Mouse (Mus musculus) hindbrain, embryonic 14.5 days (tissue): ENCODE data around the gene Rem1. TPM values are rescaled to one million over a fixed set of nuclear protein-coding genes. Genes with fewer than 3 reads are reported as not detected.

Experiments
- ATAC-seq: fragments of 200-750 bp; cut with Nextera tagmentation; 2 replicates; pipeline ENCODE4 v1.8.0; 2017; ENCODE audit warnings: moderate number of reproducible peaks, mild to moderate bottlenecking, moderate TSS enrichment, moderate library complexity; ENCODE audit not compliant: low FRiP score
- DNase-seq: peaks from one replicate; pipeline ENCODE4 v3.0.0-alpha.2; 2015; ENCODE audit warnings: low spot score
- H3K27ac ChIP-seq: fragments of 300-500 bp; sonication (generic); 2 replicates; pipeline ENCODE4 v1.5.1; 2014; ENCODE audit warnings: mild to moderate bottlenecking, moderate library complexity
- H3K27me3 ChIP-seq: fragments of 300-500 bp; sonication (generic); 2 replicates; pipeline ENCODE4 v1.6.1; 2014; ENCODE audit warnings: mild to moderate bottlenecking, low read length, mixed read lengths; ENCODE audit not compliant: control insufficient read depth, insufficient read depth
- H3K36me3 ChIP-seq: fragments of 300-500 bp; sonication (generic); replicated peaks from 2 replicates; pipeline ENCODE4 v1.6.1; 2014; ENCODE audit not compliant: control insufficient read depth, insufficient read depth
- H3K4me1 ChIP-seq: fragments of 300-500 bp; sonication (generic); replicated peaks from 2 replicates; pipeline ENCODE4 v1.6.1; 2014; ENCODE audit warnings: antibody characterized with exemption, low read length, mixed read lengths; ENCODE audit not compliant: control insufficient read depth, insufficient read depth
- H3K4me2 ChIP-seq: fragments of 300-500 bp; sonication (generic); replicated peaks from 2 replicates; pipeline ENCODE4 v1.6.1; 2014; ENCODE audit warnings: mild to moderate bottlenecking, moderate library complexity
- H3K4me3 ChIP-seq: fragments of 300-500 bp; sonication (generic); replicated peaks from 2 replicates; pipeline ENCODE4 v1.5.1; 2014; ENCODE audit warnings: mild to moderate bottlenecking, low read length
- H3K9ac ChIP-seq: fragments of 300-500 bp; sonication (generic); 2 replicates; pipeline ENCODE4 v1.6.1; 2014
- H3K9me3 ChIP-seq: fragments of 300-500 bp; sonication (generic); 2 replicates; pipeline ENCODE4 v1.6.1; 2016; ENCODE audit warnings: low read length; ENCODE audit not compliant: control insufficient read depth
- WGBS: fragments of 180-500 bp; shearing (Covaris S2); extraction: QIAGEN DNeasy Blood & Tissue Kit; methylation state at CpG from one replicate; pipeline ENCODE4 v1.1.7; 2014; 5-methylcytosine and 5-hydroxymethylcytosine counted together
- polyA plus RNA-seq: library from polyadenylated mRNA; unstranded; fragments of >200 nt; fragmentation: Nextera tagmentation; extraction: Ambion mirVana; gene quantifications from 2 replicates; pipeline ENCODE4 v1.2.1, GENCODE M21; 2014

Gene Rem1
- polyA plus RNA-seq, result 0.33 and 0.87 TPM in 2 replicates

DNA sequence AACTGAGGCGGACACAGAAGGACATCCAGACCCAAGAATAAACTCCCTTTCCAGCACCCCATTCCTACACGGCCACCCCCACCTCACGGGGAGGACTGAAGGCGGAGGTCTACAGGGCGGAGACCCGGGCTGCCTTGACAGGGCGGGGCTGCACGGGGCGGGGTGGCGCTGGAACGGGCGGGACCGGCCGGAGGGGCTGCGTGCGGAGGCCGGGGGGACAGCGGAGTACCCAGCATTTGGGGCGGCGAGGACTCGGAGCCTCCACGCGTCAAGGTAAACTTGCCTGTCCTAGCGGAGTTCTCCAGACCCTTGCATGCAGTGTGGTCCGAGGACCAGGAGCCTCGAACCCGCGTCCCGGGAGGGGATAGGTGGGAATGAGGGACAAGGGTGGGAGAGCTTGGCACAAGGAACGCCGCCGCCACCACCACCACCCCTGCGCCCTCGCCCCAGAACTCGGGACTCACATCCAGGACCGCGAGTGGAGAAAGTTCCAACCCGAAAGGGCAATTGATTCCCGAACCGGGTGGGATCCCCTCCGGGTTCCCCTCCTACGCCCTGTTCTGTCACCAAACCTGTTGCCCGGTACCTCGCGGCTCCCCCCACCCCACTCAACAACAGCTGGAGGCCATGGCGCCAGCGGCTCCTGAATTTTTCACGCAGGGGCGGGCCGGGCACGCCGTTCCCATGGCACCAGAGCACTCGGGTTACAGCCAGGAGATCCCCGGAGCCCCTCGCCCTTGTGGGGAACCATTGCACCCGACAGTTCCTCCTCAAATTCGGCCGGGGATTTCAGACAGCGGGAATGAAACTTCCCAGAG lies at the start of gene Rem1:
Gene Rem1, plus strand, starts transcription at position 178 of the 818 bp plus-strand sequence.
- H3K4me3 ChIP-seq, result peak within 1 kb of the TSS; percentile 16
- peaks cover 4% of the 10 kb centered on the region for H3K4me1 ChIP-seq
- peak within 1 kb of the TSS; percentile 51 for H3K4me2 ChIP-seq
- no peaks in the 10 kb centered on the region for H3K9me3 ChIP-seq
- no peak within 1 kb of the TSS for H3K9ac ChIP-seq
- no peaks in the 10 kb centered on the region for H3K36me3 ChIP-seq
- 2% methylated on average over 57 of the region's 59 CpGs for WGBS
- no peak within 1 kb of the TSS for H3K27ac ChIP-seq
- DNase-seq, result no peak
- no peak for ATAC-seq
- peaks cover 34% of the 10 kb centered on the region for H3K27me3 ChIP-seq

DNA sequence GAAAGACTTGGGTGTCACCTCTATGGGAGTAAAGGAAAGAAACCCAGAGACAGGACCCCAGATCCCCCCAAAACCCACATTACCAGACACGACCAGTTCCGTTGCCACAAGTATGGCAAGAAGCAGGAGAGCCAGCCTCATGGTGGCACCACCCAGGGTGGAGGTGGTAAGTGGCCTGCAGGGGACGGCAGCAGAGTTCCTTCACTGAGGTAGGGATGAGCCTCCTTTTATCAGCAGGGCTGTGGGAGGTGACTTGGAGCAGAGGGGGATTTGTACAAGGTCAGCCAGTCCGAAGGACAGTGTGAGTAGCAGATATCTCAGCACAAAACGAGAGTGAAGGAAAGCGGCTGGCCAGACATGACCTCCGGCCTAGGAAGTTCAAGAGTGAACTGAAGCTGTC lies 46.6 kb upstream of the Rem1 start, which contains the start of gene Defb19:
Gene Defb19, minus strand, starts transcription at position 206 of the 400 bp plus-strand sequence.
- DNase-seq (no peak), ATAC-seq (no peak)
- Histone ChIP-seq H3K4me3 (no peak within 1 kb of the TSS), H3K36me3 (no peaks in the 10 kb centered on the region), H3K4me1 (no peaks in the 10 kb centered on the region), H3K4me2 (no peak within 1 kb of the TSS), H3K9me3 (no peaks in the 10 kb centered on the region), H3K27ac (no peak within 1 kb of the TSS), H3K9ac (no peak within 1 kb of the TSS), H3K27me3 (no peaks in the 10 kb centered on the region)
- WGBS, result 72% methylated on average over 7 of the region's 7 CpGs

DNA sequence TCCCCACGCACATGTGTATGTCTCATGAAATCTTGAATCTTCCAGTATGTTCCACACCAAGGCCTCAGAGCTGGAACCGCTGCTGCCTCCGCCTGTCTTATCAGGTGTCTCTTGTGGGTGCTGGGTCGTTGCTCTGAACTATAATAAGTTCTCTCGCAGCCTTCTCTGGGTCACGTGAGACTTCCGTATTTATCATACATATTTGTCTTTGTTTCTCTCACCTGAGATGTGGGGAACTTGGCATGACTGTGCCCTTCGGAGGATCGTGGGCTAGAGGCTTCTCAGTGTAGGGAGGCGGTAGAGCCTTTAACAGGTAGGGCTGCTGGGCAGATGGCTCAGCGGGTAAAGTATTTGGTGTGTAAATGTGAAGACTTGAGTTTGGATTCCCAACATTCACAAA lies 46.1 kb upstream of the Rem1 start:
- WGBS, result 92% methylated on average over 11 of the region's 11 CpGs
- Histone ChIP-seq H3K9me3 (no peaks in the 10 kb centered on the region), H3K9ac (no peak overlapping the region), H3K36me3 (no peaks in the 10 kb centered on the region), H3K4me3 (no peak overlapping the region), H3K27ac (no peak overlapping the region), H3K4me1 (no peaks in the 10 kb centered on the region), H3K4me2 (no peak overlapping the region), H3K27me3 (no peaks in the 10 kb centered on the region)
- DNase-seq, result no peak
- no peak for ATAC-seq

DNA sequence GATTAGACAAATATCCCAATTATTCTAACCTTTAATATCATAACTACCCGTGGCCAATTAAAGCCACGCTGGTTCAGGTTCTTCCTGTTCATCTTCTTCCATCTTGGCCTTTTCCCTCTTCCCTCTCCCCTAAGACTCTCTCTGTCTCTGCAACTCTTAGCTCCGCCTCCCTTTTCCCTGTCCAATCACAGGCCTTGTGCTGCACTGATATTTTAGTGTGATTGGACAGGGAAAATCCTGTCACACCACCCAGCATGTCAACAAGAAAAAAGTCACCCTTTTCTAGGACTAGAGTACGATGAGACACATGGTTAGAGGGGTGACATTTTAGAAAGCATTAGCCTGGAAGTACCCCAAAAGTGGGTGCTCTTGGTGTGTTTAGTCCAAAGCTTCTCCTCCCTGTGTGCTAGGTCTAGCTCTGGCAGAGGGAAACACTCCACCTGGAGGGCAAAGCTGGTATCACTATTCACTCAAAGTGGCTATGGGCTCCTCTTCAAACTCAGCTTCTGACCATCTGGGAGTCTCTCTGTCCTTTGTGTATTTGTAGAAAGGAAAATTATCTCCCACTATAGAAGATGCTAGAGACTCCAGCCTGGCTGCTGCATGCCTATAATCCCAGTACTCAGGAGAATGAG lies 39.7 kb upstream of the Rem1 start:
- no peak for DNase-seq
- WGBS, result 72% methylated on average over 4 of the region's 4 CpGs

DNA sequence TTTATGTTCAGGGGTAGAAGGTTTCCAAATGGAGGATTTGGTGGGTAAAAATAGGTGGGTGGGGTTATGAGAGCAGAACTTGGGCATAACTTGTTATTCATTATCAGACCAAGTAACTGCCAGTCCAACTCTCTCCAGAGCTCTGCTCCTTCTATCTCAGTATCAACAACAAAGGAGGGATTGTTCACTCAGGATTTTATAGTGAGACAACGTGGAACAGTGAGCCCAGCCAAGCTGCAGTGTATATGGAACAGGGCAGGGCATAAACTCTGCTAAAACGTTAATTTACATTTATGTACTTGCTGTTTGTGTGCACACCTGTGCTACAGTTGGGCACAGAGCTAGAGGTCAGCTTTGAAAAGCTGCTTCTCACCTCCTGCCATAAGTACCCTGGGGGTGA lies 38.3 kb upstream of the Rem1 start:
- Histone ChIP-seq H3K4me2 (no peak overlapping the region), H3K27ac (no peak overlapping the region), H3K9me3 (no peaks in the 10 kb centered on the region), H3K9ac (no peak overlapping the region), H3K27me3 (no peaks in the 10 kb centered on the region), H3K4me3 (no peak overlapping the region), H3K36me3 (no peaks in the 10 kb centered on the region), H3K4me1 (no peaks in the 10 kb centered on the region)
- WGBS, result 55% methylated on average over 2 of the region's 2 CpGs
- no peak for DNase-seq
- ATAC-seq, result no peak

More for the DNA sequence above, 39.7 kb upstream of the Rem1 start:
- Histone ChIP-seq H3K27me3 (no peaks in the 10 kb centered on the region), H3K9me3 (no peaks in the 10 kb centered on the region), H3K4me3 (no peak overlapping the region), H3K4me1 (no peaks in the 10 kb centered on the region), H3K4me2 (no peak overlapping the region), H3K9ac (no peak overlapping the region), H3K27ac (no peak overlapping the region), H3K36me3 (no peaks in the 10 kb centered on the region)
- ATAC-seq, result no peak

DNA sequence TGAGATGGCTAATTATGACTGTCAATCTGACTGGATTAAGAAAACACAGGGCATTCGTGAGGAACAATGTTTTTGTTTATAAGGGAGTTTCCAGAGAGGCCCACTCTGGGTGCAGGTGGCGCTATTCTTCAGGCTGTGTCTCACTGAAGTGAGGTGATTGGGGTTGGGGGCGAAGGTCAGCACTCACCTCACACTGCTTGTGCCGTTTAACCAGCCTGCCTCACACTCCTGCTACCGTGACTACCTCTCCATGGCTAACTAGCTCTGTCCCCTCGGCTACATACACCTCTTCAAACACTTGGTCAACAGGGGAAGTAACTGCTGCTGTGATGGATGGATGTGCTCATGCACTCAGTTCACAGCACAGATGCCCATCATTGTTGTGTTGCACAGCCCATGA lies 37.7 kb upstream of the Rem1 start:
- ATAC-seq, result no peak
- H3K4me1 ChIP-seq, result no peaks in the 10 kb centered on the region
- no peaks in the 10 kb centered on the region for H3K27me3 ChIP-seq
- no peaks in the 10 kb centered on the region for H3K9me3 ChIP-seq
- H3K9ac ChIP-seq, result no peak overlapping the region
- no peak overlapping the region for H3K4me2 ChIP-seq
- H3K27ac ChIP-seq, result no peak overlapping the region
- 55% methylated on average over 6 of the region's 6 CpGs for WGBS
- H3K4me3 ChIP-seq, result no peak overlapping the region
- DNase-seq, result no peak
- no peaks in the 10 kb centered on the region for H3K36me3 ChIP-seq

DNA sequence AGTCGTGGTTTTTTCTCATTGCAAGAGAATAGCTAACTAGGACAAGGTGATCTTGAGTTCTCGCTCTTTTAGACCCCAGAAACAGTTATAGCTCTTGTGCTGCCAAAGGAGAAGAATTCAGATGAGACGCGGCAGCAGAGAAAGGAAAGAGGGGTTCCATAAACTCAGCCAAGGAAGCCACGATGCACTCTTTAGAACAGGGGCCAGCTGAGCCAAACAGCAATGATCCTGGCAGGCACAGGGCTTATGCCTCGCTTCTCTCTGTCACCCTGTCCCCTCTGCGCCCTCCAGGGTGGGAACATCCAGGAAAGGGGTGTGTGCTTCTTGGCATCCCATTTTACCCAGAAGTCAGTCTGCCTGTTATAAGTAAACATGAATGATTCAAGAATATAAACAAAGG lies 27.5 kb upstream of the Rem1 start, which contains the start of gene Defb45:
Gene Defb45, minus strand, starts transcription at position 101 of the 400 bp plus-strand sequence.
- ATAC-seq (no peak), DNase-seq (no peak)
- Histone ChIP-seq H3K27me3 (no peaks in the 10 kb centered on the region), H3K4me2 (no peak within 1 kb of the TSS), H3K4me3 (no peak within 1 kb of the TSS), H3K4me1 (no peaks in the 10 kb centered on the region), H3K9ac (no peak within 1 kb of the TSS), H3K9me3 (no peaks in the 10 kb centered on the region), H3K27ac (no peak within 1 kb of the TSS), H3K36me3 (no peaks in the 10 kb centered on the region)
- WGBS, result 67% methylated on average over 7 of the region's 7 CpGs

DNA sequence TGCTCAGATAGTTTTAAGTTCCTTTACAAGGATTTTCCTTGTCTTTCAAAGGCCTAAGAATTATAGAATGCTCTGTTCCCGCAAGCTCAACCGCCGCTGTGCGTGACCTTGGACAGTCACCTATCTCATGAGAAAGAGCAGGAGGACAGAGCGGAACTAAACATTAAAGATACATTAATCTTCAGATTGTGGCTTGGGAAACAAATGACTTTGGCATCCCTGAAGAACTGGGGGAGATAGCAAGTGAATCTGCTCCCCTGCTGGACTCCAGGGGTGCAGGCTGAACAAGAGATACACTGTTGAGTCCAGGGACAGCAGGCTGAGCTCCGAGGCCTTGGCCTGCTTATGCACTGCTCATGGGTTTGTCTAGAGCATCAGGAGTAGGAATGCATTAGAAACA lies 26.7 kb upstream of the Rem1 start:
- 76% methylated on average over 6 of the region's 6 CpGs for WGBS
- ATAC-seq, result no peak
- no peaks in the 10 kb centered on the region for H3K36me3 ChIP-seq

DNA sequence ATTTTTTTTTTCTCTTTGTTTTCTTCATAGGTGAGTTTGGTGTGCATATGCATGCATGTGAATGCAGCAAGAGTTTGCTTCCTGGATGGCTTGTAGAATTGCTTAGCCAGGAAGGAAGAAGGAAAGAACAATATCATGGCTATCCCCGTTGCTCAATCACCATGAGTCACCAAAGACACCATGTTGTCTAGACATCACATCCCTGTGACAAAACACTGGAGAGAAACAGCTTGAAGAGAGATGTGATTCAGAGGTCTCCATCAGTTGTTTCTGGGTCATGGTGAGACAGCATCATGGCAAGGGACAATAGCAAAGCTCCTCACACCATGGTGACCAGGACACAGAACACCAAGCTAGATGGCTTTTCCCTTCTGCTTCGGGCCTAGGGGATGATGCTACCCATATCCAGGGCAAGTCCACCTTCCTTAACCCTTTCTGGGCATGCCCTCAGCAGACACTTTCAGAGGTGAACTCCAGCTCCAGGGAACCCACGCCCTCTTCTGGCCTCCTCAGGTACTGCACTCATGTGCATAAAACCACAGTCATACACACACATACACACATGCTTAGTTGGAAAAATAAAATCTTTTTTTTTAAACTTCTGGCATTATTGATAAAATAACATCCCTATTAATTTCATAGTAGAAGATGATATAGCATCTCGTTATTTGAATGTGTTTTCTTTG lies 25.3 kb upstream of the Rem1 start:
- no peaks in the 10 kb centered on the region for H3K36me3 ChIP-seq
- H3K9me3 ChIP-seq, result no peaks in the 10 kb centered on the region
- no peak overlapping the region for H3K4me2 ChIP-seq
- H3K27me3 ChIP-seq, result no peaks in the 10 kb centered on the region
- H3K4me1 ChIP-seq, result no peaks in the 10 kb centered on the region
- no peak overlapping the region for H3K4me3 ChIP-seq
- H3K27ac ChIP-seq, result no peak overlapping the region
- ATAC-seq, result no peak
- no peak for DNase-seq
- no peak overlapping the region for H3K9ac ChIP-seq
- WGBS, result 74% methylated on average over 4 of the region's 4 CpGs

More for the DNA sequence above, 26.7 kb upstream of the Rem1 start:
- Histone ChIP-seq H3K4me2 (no peak overlapping the region), H3K27ac (no peak overlapping the region), H3K27me3 (no peaks in the 10 kb centered on the region), H3K4me3 (no peak overlapping the region), H3K9ac (no peak overlapping the region), H3K4me1 (no peaks in the 10 kb centered on the region), H3K9me3 (no peaks in the 10 kb centered on the region)
- DNase-seq, result no peak
